ENCODE assay signal across 18 mouse cellular contexts in the genomic region with DNA sequence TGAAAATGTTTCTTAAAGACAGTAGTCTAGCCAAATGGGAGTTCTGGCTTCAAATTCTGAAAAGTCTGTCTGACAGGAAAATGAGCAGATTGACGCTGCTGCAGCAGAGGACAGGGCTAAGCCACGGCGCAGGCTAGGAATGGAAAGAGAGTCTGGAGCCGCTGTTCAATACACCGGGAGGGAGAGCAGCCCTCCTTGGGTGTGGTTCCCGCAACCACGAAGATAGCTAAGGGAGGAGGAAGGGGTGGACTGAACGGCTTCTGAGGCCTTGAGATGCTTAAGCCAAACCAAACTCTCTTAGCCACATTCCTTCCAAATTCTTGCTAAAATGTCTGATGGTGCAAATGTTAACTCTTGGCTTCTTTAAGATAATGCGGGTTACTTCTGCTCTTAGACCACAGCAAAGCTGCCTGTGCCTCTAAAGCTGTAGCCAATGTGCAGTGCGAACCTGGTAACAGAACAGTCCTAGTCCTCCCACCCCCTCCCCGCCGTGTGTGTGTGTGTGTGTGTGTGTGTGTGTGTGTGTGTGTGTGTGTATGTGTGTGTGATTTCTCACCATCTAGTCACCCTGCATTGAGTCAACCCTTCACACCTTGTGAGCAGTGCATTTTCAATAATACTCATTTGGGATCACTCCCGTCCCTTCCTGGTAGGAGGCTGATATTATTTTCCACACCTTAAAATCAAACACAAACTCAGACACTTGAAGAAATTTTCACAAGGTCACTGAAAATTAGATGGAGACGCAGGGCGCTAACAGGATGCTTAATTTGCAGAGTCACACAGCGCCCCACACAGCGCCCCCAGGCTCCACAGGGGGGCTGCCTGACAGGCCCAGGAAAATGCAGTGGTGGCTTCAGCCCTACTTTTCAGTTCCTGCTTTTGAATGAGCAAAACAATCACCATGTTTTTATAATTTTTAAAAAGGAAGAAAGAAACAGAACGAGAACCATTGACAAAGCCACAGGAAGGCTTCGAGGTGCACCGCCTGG.
DNase-seq lines count a peak whose midpoint lies in the region; ATAC-seq and TF ChIP-seq lines count a peak whose summit lies in the region.
"Had no signal": no experiment of that assay in that cellular context is flagged by ENCODE, and none has a peak within 500 bp of the region (broad histone marks: within the 10 kb centered on the region; RNA-seq: fewer than 3 reads in every experiment).

No protein-coding gene starts in this region.

- no peak for TF ChIP-seq CTCF in gastrocnemius, adult 2 months (IDR thresholded peaks at IDR 0.05)

- no peak overlapping the region for H3K4me3 ChIP-seq in heart, embryonic 10.5 days
- no peak overlapping the region for H3K4me3 ChIP-seq in forebrain, embryonic 13.5 days
- no peak overlapping the region for H3K4me3 ChIP-seq in gastrocnemius, adult 2 months
- H3K4me3 ChIP-seq: heart, embryonic 15.5 days; liver, embryonic 12.5 days had no signal

- peak; percentile 70 for DNase-seq in heart, embryonic 10.5 days (ENCODE audit: low spot score)
- no peak for DNase-seq in heart, postnatal 10 days
- DNase-seq in right cerebral cortex, postnatal 25 days, result peak; percentile 31
- no peak for DNase-seq in right cerebral cortex, adult 2 months (ENCODE audit: low spot score in 2 of 2)
- no peak for DNase-seq in kidney, postnatal 14 days
- DNase-seq in gastrocnemius, adult 2 months, result no peak
- DNase-seq in layer of hippocampus, postnatal 25 days (ENCODE audit: extremely low spot score in 1 of 2, low spot score in 1 of 2), result no peak
- DNase-seq: adrenal gland, postnatal 36 days; B cell, adult 2 months; cerebellum, adult 11-12 months; embryo, embryonic 11 days; gastrocnemius, postnatal 25 days; lung, postnatal 10 days had no signal

- ATAC-seq in forebrain, embryonic 13.5 days, result peak; percentile 65
- ATAC-seq: activated CD4-positive, CD25-positive, alpha-beta regulatory T cell, adult 4 months; liver, embryonic 12.5 days had no signal

- no peak overlapping the region for H3K27ac ChIP-seq in heart, embryonic 10.5 days
- peak overlapping the region; percentile 0; the same call in 1 of the 2 replicates for H3K27ac ChIP-seq in forebrain, embryonic 13.5 days
- no peak overlapping the region for H3K27ac ChIP-seq in gastrocnemius, adult 2 months
- H3K27ac ChIP-seq: heart, embryonic 15.5 days; liver, embryonic 12.5 days had no signal

- no peaks in the 10 kb centered on the region for H3K9me3 ChIP-seq in heart, embryonic 10.5 days
- no peaks in the 10 kb centered on the region for H3K9me3 ChIP-seq in forebrain, embryonic 13.5 days (replicated peaks)
- H3K9me3 ChIP-seq: G1E; heart, embryonic 15.5 days; liver, embryonic 12.5 days had no signal

- H3K4me1 ChIP-seq in heart, embryonic 10.5 days, result no peaks in the 10 kb centered on the region
- H3K4me1 ChIP-seq in forebrain, embryonic 13.5 days, result no peaks in the 10 kb centered on the region
- H3K4me1 ChIP-seq: heart, embryonic 15.5 days; liver, embryonic 12.5 days had no signal

- WGBS in heart, embryonic 10.5 days, result 60% methylated on average over 20 of the region's 20 CpGs
- WGBS in forebrain, embryonic 13.5 days, result 74% methylated on average over 20 of the region's 20 CpGs

- intact Hi-C loops in heart, postnatal 10 days (cut with DNase I), result no loop called here
- intact Hi-C loops in gastrocnemius, adult 2 months (cut with DNase I), result no loop called here

- H3K9ac ChIP-seq in forebrain, embryonic 13.5 days, result no peak overlapping the region
- H3K9ac ChIP-seq: heart, embryonic 15.5 days; liver, embryonic 12.5 days had no signal

- H3K36me3 ChIP-seq in heart, embryonic 10.5 days, result no peaks in the 10 kb centered on the region
- H3K36me3 ChIP-seq in forebrain, embryonic 13.5 days (ENCODE audit: poor library complexity, severe bottlenecking), result no peaks in the 10 kb centered on the region
- H3K36me3 ChIP-seq: G1E; heart, embryonic 15.5 days; liver, embryonic 12.5 days had no signal

- H3K4me2 ChIP-seq in forebrain, embryonic 13.5 days, result no peak overlapping the region
- H3K4me2 ChIP-seq: heart, embryonic 15.5 days; liver, embryonic 12.5 days had no signal

- no peaks in the 10 kb centered on the region for H3K27me3 ChIP-seq in heart, embryonic 10.5 days (ENCODE audit: insufficient read depth, poor library complexity, severe bottlenecking)
- H3K27me3 ChIP-seq in forebrain, embryonic 13.5 days, result no peaks in the 10 kb centered on the region
- H3K27me3 ChIP-seq: heart, embryonic 15.5 days; liver, embryonic 12.5 days had no signal

Comparison
In these comparisons a context has a peak if more than half of its experiments do, and no peak if none do; other contexts are left out.
1. DNase-seq: peak in heart, embryonic 10.5 days (single experiment) and right cerebral cortex, postnatal 25 days (single experiment); none in heart, postnatal 10 days (0 of 2), right cerebral cortex, adult 2 months (0 of 2), kidney, postnatal 14 days (single experiment), gastrocnemius, adult 2 months (single experiment) and layer of hippocampus, postnatal 25 days (0 of 2).